Mouse (Mus musculus): ENCODE measurements at regions not wholly inside any gene's neighbourhood (a gene's known extent, or its start where the extent isn't known, plus 50 kb on each side); places are given as distances from the start of the nearest gene placed in this dataset.

GRCm38 (mm10) chr4:33663616-33664473 is 260.5 kb upstream of the Cnr1 start:
- Histone ChIP-seq H3K4me3 (no peak overlapping the region), H3K4me2 (no peak overlapping the region), H3K9ac (no peak overlapping the region), H3K4me1 (peaks cover 23% of the 10 kb centered on the region), H3K36me3 (no peaks in the 10 kb centered on the region), H3K9me3 (no peaks in the 10 kb centered on the region), H3K27ac (peak overlapping the region; percentile 47), H3K27me3 (no peaks in the 10 kb centered on the region)
- WGBS: 46% methylated on average over 11 of the region's 11 CpGs
- no peak for ATAC-seq (ENCODE audit: borderline replicate concordance, extremely low read depth, low FRiP score, low TSS enrichment)

DNA sequence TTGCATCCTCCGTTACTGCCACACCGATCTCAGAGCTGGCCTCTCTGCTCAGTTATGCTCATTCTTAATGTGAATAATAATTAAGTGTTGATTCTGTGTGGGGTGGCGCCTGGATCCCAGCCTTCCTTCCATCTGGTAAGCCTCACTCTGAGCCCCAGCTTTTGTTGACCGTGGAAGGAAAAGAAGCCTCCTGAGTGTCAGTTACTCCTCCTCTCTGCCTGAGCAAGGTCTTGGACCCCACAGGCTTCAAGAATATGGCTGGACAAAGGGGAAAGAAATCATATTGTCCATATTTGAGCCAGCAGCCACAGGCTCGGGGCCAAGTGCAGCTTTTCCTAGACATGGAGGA is 259.9 kb upstream of the Cnr1 start:
- H3K4me1 ChIP-seq: peaks cover 23% of the 10 kb centered on the region
- H3K9me3 ChIP-seq: no peaks in the 10 kb centered on the region
- H3K4me2 ChIP-seq: no peak overlapping the region
- 44% methylated on average over 5 of the region's 5 CpGs for WGBS
- peak overlapping the region; percentile 47 for H3K27ac ChIP-seq
- ATAC-seq (ENCODE audit: borderline replicate concordance, extremely low read depth, low FRiP score, low TSS enrichment): peak; percentile 50; the same call in 1 of the 2 replicates
- H3K9ac ChIP-seq: no peak overlapping the region
- H3K36me3 ChIP-seq: no peaks in the 10 kb centered on the region
- no peak overlapping the region for H3K4me3 ChIP-seq
- H3K27me3 ChIP-seq: no peaks in the 10 kb centered on the region

- Histone ChIP-seq H3K9ac (no peak overlapping the region), H3K36me3 (no peaks in the 10 kb centered on the region), H3K4me3 (no peak overlapping the region), H3K9me3 (no peaks in the 10 kb centered on the region), H3K4me2 (no peak overlapping the region), H3K27ac (0 out of 2 replicates have a peak overlapping the region, but pooled peaks have one; percentile 47), H3K4me1 (peaks cover 23% of the 10 kb centered on the region), H3K27me3 (no peaks in the 10 kb centered on the region)
- WGBS: 70% methylated on average over 14 of the region's 14 CpGs
- no peak for ATAC-seq (ENCODE audit: borderline replicate concordance, extremely low read depth, low FRiP score, low TSS enrichment)
These were observed 259.0 kb upstream of the Cnr1 start for GRCm38 (mm10) chr4:33665250-33665873.

GRCm38 (mm10) chr4:33668431-33668830 is 256.0 kb upstream of the Cnr1 start:
- H3K36me3 ChIP-seq: no peaks in the 10 kb centered on the region
- H3K9me3 ChIP-seq: no peaks in the 10 kb centered on the region
- ATAC-seq (ENCODE audit: borderline replicate concordance, extremely low read depth, low FRiP score, low TSS enrichment): no peak
- H3K4me1 ChIP-seq: peaks cover 17% of the 10 kb centered on the region
- no peak overlapping the region for H3K4me2 ChIP-seq
- no peak overlapping the region for H3K9ac ChIP-seq
- no peaks in the 10 kb centered on the region for H3K27me3 ChIP-seq
- no peak overlapping the region for H3K4me3 ChIP-seq
- 68% methylated on average over 3 of the region's 3 CpGs for WGBS
- no peak overlapping the region for H3K27ac ChIP-seq

DNA sequence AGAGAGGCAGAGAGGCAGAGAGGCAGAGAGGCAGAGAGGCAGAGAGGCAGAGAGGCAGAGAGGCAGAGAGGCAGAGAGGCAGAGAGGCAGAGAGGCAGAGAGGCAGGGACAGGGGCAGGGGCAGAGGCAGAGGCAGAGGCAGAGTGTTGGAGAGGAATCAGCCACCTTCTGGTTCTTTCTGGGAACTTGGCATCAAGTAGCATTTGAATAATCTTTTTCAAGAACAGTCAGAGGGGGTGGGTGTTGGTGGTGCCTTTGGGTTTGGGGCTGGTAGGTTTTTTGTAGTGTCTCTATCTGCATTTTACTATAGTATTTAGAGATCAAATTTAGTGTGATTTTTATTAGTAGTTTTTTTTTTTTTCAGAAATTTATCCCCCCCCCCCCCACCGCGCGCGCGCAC is 249.3 kb upstream of the Cnr1 start:
- no peak for ATAC-seq (ENCODE audit: borderline replicate concordance, extremely low read depth, low FRiP score, low TSS enrichment)
- no peak overlapping the region for H3K4me3 ChIP-seq
- no peak overlapping the region for H3K27ac ChIP-seq
- H3K36me3 ChIP-seq: no peaks in the 10 kb centered on the region
- no peaks in the 10 kb centered on the region for H3K4me1 ChIP-seq
- no peaks in the 10 kb centered on the region for H3K9me3 ChIP-seq
- WGBS: no CpG with 5 or more reads among the region's 5 CpGs
- H3K27me3 ChIP-seq: no peaks in the 10 kb centered on the region
- no peak overlapping the region for H3K4me2 ChIP-seq
- H3K9ac ChIP-seq: no peak overlapping the region

- Histone ChIP-seq H3K27me3 (no peaks in the 10 kb centered on the region), H3K4me1 (no peaks in the 10 kb centered on the region), H3K4me2 (no peak overlapping the region), H3K9ac (no peak overlapping the region), H3K4me3 (no peak overlapping the region), H3K9me3 (no peaks in the 10 kb centered on the region), H3K27ac (no peak overlapping the region), H3K36me3 (no peaks in the 10 kb centered on the region)
- ATAC-seq (ENCODE audit: borderline replicate concordance, extremely low read depth, low FRiP score, low TSS enrichment): no peak
- WGBS: 55% methylated on average over 3 of the region's 3 CpGs
These were observed 245.0 kb upstream of the Cnr1 start for GRCm38 (mm10) chr4:33679351-33679750.

DNA sequence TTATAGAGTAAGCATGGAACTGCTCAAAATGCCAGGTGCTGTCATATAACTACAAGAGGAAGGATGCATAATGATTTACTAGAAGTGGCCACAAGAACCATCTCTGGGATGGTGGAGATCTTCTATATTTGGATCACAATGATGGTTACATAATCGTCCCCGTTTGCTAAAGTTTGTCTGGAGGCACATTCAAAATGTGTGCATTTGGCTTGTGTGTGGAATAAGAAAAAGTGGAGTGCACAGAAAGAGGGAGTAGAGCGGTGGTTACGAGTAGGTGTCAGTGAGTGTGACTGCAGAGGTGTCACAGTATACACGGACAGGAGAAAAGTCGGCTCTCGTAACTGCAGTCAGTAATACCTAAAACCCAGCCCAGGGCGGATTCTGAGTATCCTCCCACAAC is 238.3 kb upstream of the Cnr1 start:
- no peak for ATAC-seq (ENCODE audit: borderline replicate concordance, extremely low read depth, low FRiP score, low TSS enrichment)
- H3K9ac ChIP-seq: no peak overlapping the region
- no peaks in the 10 kb centered on the region for H3K4me1 ChIP-seq
- H3K27me3 ChIP-seq: no peaks in the 10 kb centered on the region
- 70% methylated on average over 8 of the region's 8 CpGs for WGBS
- H3K4me2 ChIP-seq: no peak overlapping the region
- H3K36me3 ChIP-seq: no peaks in the 10 kb centered on the region
- no peak overlapping the region for H3K27ac ChIP-seq
- H3K4me3 ChIP-seq: no peak overlapping the region
- no peaks in the 10 kb centered on the region for H3K9me3 ChIP-seq

DNA sequence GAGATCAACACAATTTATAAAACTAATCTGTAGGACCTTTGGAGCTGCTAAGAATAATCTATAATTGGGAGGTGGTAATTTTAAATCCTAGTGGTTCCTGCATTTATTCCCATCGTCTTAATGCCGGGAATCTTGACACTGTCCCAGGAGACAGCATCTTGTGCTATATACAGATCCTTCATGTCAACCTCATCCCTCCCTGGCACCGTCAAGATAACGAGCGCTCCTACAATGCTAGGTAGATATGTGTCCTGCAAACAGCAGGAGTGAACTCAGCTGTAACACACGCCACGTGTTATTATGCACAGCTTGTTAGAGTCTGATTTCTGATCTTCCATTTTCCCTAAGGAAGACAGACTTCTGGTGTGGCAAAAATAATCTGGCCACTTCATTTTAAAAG is 237.0 kb upstream of the Cnr1 start:
- ATAC-seq (ENCODE audit: borderline replicate concordance, extremely low read depth, low FRiP score, low TSS enrichment): no peak

GRCm38 (mm10) chr4:33693441-33693840 is 231.0 kb upstream of the Cnr1 start:
- Histone ChIP-seq H3K9ac (no peak overlapping the region), H3K27me3 (no peaks in the 10 kb centered on the region), H3K27ac (no peak overlapping the region), H3K4me3 (no peak overlapping the region), H3K36me3 (no peaks in the 10 kb centered on the region), H3K4me2 (no peak overlapping the region), H3K4me1 (no peaks in the 10 kb centered on the region), H3K9me3 (no peaks in the 10 kb centered on the region)
- WGBS: 81% methylated on average over 4 of the region's 4 CpGs
- ATAC-seq (ENCODE audit: borderline replicate concordance, extremely low read depth, low FRiP score, low TSS enrichment): no peak

More for the DNA sequence above, 237.0 kb upstream of the Cnr1 start:
- no peak overlapping the region for H3K4me2 ChIP-seq
- no peaks in the 10 kb centered on the region for H3K9me3 ChIP-seq
- no peak overlapping the region for H3K4me3 ChIP-seq
- H3K27ac ChIP-seq: no peak overlapping the region
- H3K4me1 ChIP-seq: no peaks in the 10 kb centered on the region
- 75% methylated on average over 7 of the region's 7 CpGs for WGBS
- no peaks in the 10 kb centered on the region for H3K27me3 ChIP-seq
- no peaks in the 10 kb centered on the region for H3K36me3 ChIP-seq
- H3K9ac ChIP-seq: no peak overlapping the region

GRCm38 (mm10) chr4:33696969-33697368 is 227.4 kb upstream of the Cnr1 start:
- no peak overlapping the region for H3K27ac ChIP-seq
- WGBS: 83% methylated on average over 8 of the region's 8 CpGs
- no peak overlapping the region for H3K4me3 ChIP-seq
- no peaks in the 10 kb centered on the region for H3K36me3 ChIP-seq
- no peaks in the 10 kb centered on the region for H3K27me3 ChIP-seq
- H3K4me2 ChIP-seq: no peak overlapping the region
- no peaks in the 10 kb centered on the region for H3K9me3 ChIP-seq
- no peak overlapping the region for H3K9ac ChIP-seq
- no peaks in the 10 kb centered on the region for H3K4me1 ChIP-seq
- no peak for ATAC-seq (ENCODE audit: borderline replicate concordance, extremely low read depth, low FRiP score, low TSS enrichment)

DNA sequence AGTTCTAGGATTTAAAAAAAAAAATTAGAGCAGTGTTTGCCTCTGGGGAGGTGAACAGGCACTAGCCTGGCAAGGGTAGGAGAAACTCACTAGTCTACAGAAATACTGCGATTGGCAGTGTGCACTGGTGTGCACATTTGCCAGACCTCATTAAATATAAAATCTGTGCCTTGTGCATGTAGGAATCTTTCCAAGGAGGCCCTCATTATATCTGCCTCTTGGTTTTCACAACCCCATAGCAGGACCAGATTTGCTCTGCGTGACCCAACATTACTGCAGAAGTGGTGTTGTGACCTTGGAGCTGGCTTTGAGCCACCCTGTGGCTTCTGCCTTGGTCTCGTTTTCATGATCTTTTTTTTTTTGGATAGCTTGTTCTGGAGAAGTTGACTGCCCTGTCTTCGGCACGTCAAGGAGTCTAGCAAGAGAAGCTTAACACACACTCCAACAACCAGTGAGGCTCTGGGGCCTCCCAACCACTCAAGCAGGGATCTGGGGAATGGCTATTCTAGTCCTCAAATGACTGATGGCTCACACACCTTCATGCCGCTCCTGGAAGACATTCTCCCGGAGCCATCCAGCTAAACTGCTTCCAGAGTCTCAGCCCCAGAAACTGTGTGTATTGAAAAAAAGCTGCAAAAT is 222.2 kb upstream of the Cnr1 start:
- Histone ChIP-seq H3K9me3 (no peaks in the 10 kb centered on the region; the same call in 1 of the 2 replicates), H3K9ac (no peak overlapping the region), H3K4me3 (no peak overlapping the region), H3K36me3 (no peaks in the 10 kb centered on the region), H3K27me3 (no peaks in the 10 kb centered on the region), H3K4me1 (no peaks in the 10 kb centered on the region), H3K4me2 (no peak overlapping the region), H3K27ac (no peak overlapping the region)
- WGBS: 61% methylated on average over 7 of the region's 7 CpGs
- ATAC-seq (ENCODE audit: borderline replicate concordance, extremely low read depth, low FRiP score, low TSS enrichment): no peak

DNA sequence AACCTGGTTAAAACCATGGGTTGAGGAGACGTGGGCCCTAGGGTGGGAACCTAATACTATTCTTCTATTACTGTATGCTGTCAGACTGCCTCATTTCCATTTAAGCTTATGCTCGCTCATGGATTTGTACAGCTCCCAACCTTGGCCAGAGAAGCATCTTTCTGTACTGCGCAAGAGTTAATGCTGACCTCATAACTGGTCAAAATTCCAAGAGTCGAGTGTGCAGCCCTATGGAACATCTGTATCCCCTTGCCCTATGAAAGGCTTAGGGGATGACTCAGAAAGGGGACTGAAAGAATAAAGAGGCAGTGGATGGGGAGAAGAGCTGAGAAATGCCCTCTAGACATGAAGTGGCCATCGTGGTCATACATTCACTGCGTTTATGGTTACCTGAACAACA is 218.7 kb upstream of the Cnr1 start:
- ATAC-seq (ENCODE audit: borderline replicate concordance, extremely low read depth, low FRiP score, low TSS enrichment): no peak
- no peak overlapping the region for H3K4me2 ChIP-seq
- H3K9me3 ChIP-seq: no peaks in the 10 kb centered on the region; the same call in 1 of the 2 replicates
- H3K27ac ChIP-seq: no peak overlapping the region
- H3K4me1 ChIP-seq: no peaks in the 10 kb centered on the region
- H3K4me3 ChIP-seq: no peak overlapping the region
- H3K9ac ChIP-seq: no peak overlapping the region
- H3K36me3 ChIP-seq: no peaks in the 10 kb centered on the region
- 86% methylated on average over 6 of the region's 6 CpGs for WGBS
- no peaks in the 10 kb centered on the region for H3K27me3 ChIP-seq

All from lung, embryonic 15.5 days (tissue).